Mouse (Mus musculus) layer of hippocampus, adult 8-10 months (tissue): ENCODE results near the gene Btg2. TPM values are rescaled to one million over a fixed set of nuclear protein-coding genes. Genes with fewer than 3 reads are reported as not detected.
A peak's percentile ranks its signal among the peaks of the same experiment; 100 is the strongest.

Experiments used
- DNase-seq, 2 experiments: peaks; one replicate each; pipeline ENCODE4 v3.0.0; 2022; ENCODE audit warnings: low spot score in 2 of 2
- total RNA-seq, 4 experiments: library from RNA; stranded (reverse); gene quantifications; 2 replicates each; pipeline ENCODE4 v1.2.4; 2022

The Btg2 gene
- total RNA-seq, 4 experiments from 2014 or later, result 14.4 to 18.4 (median 17.3) TPM

DNA sequence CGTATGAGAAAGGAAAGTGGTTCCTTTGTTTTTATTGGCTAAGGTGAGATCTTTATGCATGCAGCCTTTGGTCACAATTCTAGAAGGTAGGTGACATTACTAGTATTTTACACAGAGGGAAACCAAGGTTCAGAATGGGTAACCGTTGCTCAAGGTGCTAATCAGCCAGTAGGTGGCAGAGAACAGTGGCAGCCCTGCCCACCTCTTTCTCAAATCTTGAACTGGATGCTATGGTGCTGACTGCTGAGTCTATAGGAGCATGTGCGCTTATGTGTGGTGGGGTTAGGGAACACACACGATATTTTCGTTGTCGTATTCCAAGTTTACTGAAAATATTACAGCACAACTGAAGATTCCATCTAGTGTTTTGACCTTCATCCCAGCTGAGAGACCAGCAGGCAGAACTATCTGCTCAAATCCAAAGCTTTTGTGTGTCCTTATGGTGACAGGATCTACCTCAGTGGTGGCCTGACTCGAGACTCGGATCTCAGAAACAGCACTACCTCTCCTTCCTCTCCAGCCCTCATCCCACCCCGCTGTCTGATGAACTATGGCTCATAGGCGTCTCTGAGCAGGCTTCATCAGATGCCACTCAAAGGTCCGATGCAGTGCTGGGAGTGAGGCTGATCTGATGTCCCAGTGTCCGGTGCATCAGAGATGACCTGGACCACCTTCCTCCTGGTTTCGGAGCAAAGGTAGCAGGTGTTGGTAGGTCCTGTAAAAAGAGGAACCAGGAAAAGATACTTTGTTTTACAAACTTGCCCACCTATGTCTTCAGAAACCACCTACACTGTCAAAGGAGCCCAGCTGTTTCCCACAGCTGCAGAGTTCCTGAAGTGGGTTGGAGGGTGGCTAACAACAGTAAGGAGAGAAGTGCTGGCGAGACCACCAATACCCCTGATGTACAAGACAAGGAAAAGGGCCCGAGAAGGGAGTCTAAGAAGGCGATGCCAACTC is 18.9 kb downstream of the Btg2 start:
- no peak for DNase-seq

- DNase-seq, result no peak
Measured at GRCm38 (mm10) chr1:134058870-134059269, 20.1 kb downstream of the Btg2 start.

DNA sequence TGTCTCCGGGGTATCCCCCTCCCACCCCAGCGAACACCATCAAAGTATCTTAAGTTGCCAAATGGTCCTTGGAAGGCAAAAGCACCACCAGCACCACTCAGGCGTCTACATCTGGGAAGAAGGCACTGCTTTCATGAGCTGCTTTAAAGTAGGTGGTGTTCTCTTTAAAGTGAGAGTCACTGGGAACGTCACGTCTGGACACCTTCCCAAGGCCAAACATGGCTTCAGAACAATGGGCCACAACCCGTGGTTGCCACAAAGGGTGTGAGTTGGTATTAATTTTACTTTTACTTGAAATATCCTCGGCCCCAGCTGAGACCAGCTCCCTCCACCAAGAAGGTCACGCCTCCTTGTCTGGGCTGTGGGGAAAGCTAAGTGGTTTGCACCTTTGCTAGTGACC is 21.2 kb downstream of the Btg2 start:
- DNase-seq, result no peak

GRCm38 (mm10) chr1:134056285-134056684 is 22.6 kb downstream of the Btg2 start:
- DNase-seq, result no peak

GRCm38 (mm10) chr1:134055666-134056245 is 23.2 kb downstream of the Btg2 start:
- no peak for DNase-seq

- no peak for DNase-seq
Measured at GRCm38 (mm10) chr1:134055058-134055457, 23.9 kb downstream of the Btg2 start.

- peak; percentile 78 to 94 for DNase-seq
Measured at GRCm38 (mm10) chr1:134053207-134053606, 25.7 kb downstream of the Btg2 start.

- DNase-seq, result no peak
Measured at GRCm38 (mm10) chr1:134049542-134049941, 29.4 kb downstream of the Btg2 start.

- DNase-seq, result peak in 1 of 2 experiments; percentile 80
Measured at GRCm38 (mm10) chr1:134048759-134049158, 30.2 kb downstream of the Btg2 start.

DNA sequence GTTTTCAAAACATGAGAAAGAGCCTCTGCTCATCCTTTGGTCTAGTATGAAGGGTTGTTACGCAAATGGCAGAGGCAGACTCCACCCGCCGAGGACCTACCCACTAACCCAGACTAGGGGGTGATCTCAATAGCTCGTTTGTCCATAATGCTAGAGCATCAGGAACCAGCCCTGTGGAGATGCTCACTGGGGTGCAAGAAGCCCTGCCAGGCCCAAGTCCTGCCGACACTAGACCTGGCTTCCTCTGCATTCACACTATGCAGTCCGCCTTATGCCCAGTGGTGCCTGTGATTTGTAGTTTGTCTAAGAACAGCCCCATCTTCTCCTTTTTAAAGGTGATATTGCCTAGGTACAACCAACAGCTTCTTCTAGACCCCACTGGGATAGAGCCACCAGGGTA is 31.5 kb downstream of the Btg2 start:
- DNase-seq, result no peak

- DNase-seq, result no peak
Measured at GRCm38 (mm10) chr1:134046387-134046786, 32.5 kb downstream of the Btg2 start.

DNA sequence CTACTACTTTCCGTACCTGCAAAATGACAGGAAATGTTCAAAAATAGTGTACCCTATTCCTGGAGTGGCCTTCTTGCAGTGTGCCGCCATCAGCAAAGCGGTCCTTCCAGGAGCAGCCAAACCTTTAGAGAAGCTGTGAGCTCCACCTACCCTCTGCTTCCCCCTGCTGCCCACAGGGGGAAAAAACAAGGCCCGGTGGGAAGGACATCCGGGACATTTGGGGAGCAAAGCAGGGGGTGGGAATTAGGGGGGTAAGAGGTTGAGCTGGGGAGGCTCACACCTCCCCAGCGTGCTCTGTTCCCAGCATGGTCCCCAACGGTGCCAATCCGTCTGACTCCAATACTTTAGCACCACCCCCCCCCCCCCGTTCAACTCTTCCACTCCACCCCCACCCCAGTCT is 32.9 kb downstream of the Btg2 start:
- DNase-seq, result peak; percentile 82 to 84

DNA sequence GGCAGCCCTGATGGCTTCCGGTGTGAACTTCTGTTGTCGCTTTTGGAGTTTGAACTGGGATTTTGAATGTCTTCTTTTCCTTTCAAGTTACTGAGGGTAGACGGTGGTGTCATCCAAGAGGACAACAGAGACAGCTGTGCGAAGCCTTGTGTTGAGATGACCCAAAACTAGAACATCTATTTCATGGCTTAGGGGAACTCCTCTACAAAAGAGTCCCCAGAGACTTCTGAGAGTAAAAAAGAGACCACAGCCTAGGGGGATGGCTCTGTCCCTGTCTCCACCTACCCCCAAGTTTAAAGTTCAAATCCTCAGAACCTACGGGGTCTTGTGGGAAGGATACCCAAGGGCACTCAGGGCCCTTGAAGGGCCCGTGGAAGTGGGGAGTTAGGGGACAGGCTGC is 34.1 kb downstream of the Btg2 start:
- DNase-seq, result no peak

DNA sequence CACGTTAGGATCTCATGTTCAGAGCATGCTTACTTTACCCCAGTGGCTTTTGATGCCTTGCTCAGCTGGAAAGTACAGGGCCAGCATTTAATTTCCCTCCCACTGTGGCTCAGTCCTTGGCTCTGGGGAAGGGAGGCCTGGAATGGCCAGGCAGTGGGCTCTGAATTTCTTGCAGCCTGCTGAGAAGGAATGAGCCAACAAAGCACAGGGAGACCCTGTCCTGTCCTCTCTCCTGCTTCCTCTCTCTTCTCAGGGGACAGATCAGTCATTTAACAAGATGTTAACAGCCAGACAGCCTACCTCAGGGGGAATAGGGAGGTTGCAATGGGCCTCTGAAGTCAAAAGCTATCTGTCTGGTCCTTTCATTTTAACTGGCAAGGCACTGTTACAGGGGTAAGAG is 36.6 kb downstream of the Btg2 start:
- no peak for DNase-seq

DNA sequence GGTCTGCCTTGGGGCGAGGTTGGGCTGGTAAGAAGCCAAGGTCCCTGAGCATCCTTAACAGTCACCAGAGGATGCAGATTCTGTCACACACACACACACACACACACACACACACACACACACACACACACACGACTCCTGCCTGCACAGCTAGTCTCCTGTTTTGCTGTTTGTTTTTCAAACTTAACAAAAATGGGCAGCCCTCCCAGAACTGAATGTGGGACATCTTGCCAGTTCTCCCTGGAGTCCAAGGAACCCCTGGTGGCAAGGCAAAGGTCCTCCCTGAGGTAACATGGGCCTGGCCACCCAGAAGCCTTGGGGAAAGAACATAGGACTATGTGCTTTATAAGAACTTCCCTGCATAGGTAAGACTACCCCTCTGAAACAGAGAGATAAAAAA is 37.0 kb downstream of the Btg2 start:
- no peak for DNase-seq

DNA sequence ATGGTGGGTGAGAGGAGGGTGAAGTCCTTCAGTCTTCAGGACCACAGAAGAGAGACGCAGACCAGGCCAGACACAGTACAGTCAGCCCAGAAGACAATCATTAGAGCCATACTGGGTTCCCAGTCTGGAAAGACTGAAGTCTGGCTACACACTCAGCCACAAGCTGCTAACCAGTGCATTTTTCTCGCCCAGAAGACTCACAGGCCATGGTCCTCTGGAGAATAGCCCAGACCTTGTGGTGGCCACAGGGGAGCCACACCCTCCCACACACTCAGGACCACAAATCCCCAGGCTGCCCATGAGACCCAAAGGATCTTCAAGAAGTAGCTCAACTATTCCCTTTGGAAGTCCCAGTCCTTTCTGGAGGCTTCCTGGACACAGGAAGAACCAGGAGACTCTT is 39.6 kb downstream of the Btg2 start:
- DNase-seq, result no peak

DNA sequence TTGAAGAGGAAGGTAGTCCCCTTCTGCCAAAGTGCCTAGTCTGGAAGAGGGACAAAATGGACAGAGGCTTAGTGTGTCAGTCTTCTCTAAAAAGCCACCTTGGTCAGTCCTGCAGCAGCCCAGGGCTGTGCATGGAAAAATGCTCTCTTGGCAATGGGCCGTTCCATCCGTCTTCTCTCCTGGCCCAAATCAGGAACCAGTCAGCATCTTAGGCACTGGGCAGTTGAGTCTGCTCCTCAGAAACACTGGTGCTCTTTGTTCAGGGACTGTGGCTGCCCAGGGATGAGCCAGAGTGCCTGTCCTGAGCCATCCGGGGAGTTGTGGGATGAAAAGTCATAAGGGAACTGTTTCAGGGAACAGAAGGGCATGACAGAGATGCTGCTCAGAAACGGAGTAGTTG is 40.6 kb downstream of the Btg2 start:
- DNase-seq, result no peak

DNA sequence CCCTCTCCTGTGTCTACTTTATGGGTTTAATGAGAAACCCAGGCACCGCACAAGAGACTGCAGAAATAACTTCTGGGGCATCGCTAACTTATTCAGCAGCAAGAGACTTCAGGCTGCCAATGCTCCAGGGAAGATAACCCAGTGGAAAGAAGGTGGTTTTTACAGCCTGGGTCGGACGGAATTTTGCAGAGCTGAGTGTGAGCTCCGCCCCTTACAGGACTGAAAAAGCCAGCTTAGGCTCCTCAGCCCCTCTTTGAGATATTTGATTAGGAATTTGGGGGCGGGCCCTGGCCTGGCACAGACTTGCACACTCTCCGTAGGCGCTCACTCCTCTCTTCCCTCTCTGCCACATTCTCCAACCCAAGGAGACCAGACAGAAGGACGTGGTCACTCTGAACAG is 41.7 kb downstream of the Btg2 start, which contains the start of gene Fmod:
TSS of gene Fmod (plus strand) at position 83 of the 400 bp plus-strand sequence.
- DNase-seq, result no peak

DNA sequence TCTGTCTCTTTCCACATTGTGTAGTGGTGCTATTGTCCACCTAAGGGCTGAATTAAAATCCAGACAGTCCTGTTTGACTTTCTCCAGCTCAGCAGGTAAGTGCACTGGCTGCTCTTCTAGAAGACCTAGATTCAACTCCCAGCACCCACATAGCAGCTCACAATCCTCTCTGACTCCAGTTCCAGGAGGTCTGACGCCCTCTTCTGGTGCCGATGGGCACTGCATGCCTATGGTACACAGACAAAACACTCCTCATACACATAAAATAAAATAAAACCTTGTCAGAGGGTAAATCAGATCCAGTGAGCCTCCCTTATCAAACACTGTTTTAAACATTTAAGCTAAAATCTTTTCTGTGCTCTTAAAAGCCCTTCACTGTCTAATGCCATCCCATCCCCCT is 42.4 kb downstream of the Btg2 start:
- DNase-seq, result no peak

DNA sequence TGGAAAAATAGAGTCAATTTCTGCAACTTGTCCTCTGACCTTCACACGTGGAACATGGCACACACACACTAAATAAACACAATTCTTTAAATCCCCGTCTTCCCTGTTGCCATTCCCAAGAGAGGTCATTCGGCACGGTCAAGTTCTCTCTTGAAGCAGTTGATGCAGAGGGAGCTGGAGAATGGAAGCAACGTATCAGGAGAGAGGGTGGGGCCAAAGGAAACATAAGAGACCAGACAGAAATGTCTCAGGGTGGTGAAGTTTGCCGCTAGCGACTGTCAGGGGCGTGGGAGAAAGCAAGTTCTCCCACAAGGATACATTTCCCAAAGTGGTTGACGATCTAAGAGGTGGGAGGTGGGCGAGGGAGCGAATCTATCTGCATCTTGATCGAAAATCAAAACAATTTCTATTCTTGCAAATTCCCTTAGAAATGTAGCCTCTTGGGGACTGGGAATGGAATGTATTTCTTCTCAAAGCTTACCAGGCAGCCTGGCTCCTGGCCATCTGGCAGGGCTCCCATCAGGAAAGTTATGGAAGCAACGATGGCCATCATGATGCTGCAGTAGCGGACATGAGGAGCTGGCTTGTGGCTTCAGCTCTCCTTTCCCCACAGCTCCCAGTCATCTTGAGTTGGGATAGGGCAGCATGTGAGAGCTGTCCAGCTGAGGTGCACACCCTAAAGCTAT is 50.6 kb downstream of the Btg2 start:
- no peak for DNase-seq

GRCm38 (mm10) chr1:134026741-134027140 is 52.2 kb downstream of the Btg2 start:
- no peak for DNase-seq

DNA sequence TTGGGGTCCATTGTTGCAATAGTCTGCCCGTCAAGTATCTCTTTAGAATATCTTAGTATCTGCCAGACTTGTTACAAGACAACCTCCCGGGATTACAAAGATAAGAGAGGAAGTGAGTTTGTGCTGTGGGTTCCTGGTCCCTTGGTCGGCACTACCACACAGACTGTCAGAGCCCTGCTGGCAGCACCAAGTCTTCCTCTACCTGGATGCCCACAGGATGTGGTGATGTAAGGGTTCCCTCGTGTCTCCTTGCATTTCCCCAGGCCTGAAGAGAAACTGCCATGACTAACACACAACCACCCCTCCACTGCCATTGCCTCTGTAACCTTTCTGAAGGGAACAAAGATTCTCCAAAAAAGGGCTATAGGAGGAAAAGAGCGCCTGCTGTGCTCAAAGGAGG is 52.9 kb downstream of the Btg2 start:
- no peak for DNase-seq
